Mouse (Mus musculus) kidney, adult 9 months (tissue): ENCODE data around the gene Bbs4.
A peak's percentile ranks its signal among the peaks of the same experiment; 100 is the strongest.

Experiments
- DNase-seq: peaks from one replicate; pipeline ENCODE4 v3.0.0; 2022

The Bbs4 gene

GRCm38 (mm10) chr9:59291688-59292492 lies 61.4 kb downstream of the Bbs4 start:
- no peak for DNase-seq

GRCm38 (mm10) chr9:59290957-59291687 lies 62.2 kb downstream of the Bbs4 start, which contains the start of gene Adpgk:
Adpgk (plus strand) TSS chr9:59291558.
- peak; percentile 98 for DNase-seq

- DNase-seq: no peak
These were observed 63.7 kb downstream of the Bbs4 start for GRCm38 (mm10) chr9:59289529-59290115.

- DNase-seq: no peak
These were observed 64.5 kb downstream of the Bbs4 start for GRCm38 (mm10) chr9:59288685-59289410.

GRCm38 (mm10) chr9:59288058-59288457 lies 65.2 kb downstream of the Bbs4 start:
- no peak for DNase-seq

- DNase-seq: no peak
These were observed 67.7 kb downstream of the Bbs4 start for GRCm38 (mm10) chr9:59285614-59286013.

- DNase-seq: no peak
These were observed 70.7 kb downstream of the Bbs4 start for GRCm38 (mm10) chr9:59282683-59282986.

- DNase-seq: peak; percentile 67
These were observed 71.2 kb downstream of the Bbs4 start for GRCm38 (mm10) chr9:59281871-59282682.

GRCm38 (mm10) chr9:59280888-59281287 lies 72.4 kb downstream of the Bbs4 start:
- no peak for DNase-seq

- no peak for DNase-seq
These were observed 74.6 kb downstream of the Bbs4 start for GRCm38 (mm10) chr9:59278694-59279093.

- no peak for DNase-seq
These were observed 75.1 kb downstream of the Bbs4 start for GRCm38 (mm10) chr9:59278199-59278598.

- no peak for DNase-seq
These were observed 78.4 kb downstream of the Bbs4 start for GRCm38 (mm10) chr9:59274846-59275455.

GRCm38 (mm10) chr9:59273199-59273598 lies 80.1 kb downstream of the Bbs4 start:
- DNase-seq: no peak
